Mouse (Mus musculus): ENCODE measurements around the gene Kcna2. TPM values are rescaled to one million over a fixed set of nuclear protein-coding genes. Genes with fewer than 3 reads are reported as not detected.
A peak's percentile ranks its signal among the peaks of the same experiment; 100 is the strongest.

Gene Kcna2
- 0.05 and 0.07 TPM in 2 replicates for polyA plus RNA-seq (2015; fragmentation: Nextera tagmentation; extraction: Ambion mirVana)

- Histone ChIP-seq H3K4me3 (ENCODE audit: low read depth, low read length) (peak within 1 kb of the TSS; percentile 37), H3K27me3 (replicated peaks; ENCODE audit: control insufficient read depth, insufficient read depth, low read length) (peaks cover 36% of the 10 kb centered on the region)
- WGBS = 8% methylated on average over 16 of the region's 16 CpGs
Measured at GRCm38 (mm10) chr3:107100811-107101455, at the start of gene Kcna2. Kcna2 (plus strand) TSS chr3:107101146.

GRCm38 (mm10) chr3:107061468-107061867 lies 39.5 kb upstream of the Kcna2 start:
- 91% methylated on average over 1 of the region's 1 CpGs for WGBS
- Histone ChIP-seq H3K27me3 (replicated peaks; ENCODE audit: control insufficient read depth, insufficient read depth, low read length) (no peaks in the 10 kb centered on the region), H3K4me2 (replicated peaks; ENCODE audit: low read depth) (no peak overlapping the region), H3K36me3 (ENCODE audit: control insufficient read depth, insufficient read depth) (no peaks in the 10 kb centered on the region), H3K9ac (ENCODE audit: low read depth, low read length) (no peak overlapping the region), H3K4me1 (replicated peaks; ENCODE audit: control insufficient read depth, insufficient read depth, low read length) (no peaks in the 10 kb centered on the region), H3K9me3 (ENCODE audit: control insufficient read depth) (no peaks in the 10 kb centered on the region), H3K4me3 (ENCODE audit: low read depth, low read length) (no peak overlapping the region), H3K27ac (ENCODE audit: low read depth, low read length) (no peak overlapping the region)
- no peak for TF ChIP-seq CTCF (IDR thresholded peaks at IDR 0.05; ENCODE audit: low read depth)
- no peak for ATAC-seq

More at GRCm38 (mm10) chr3:107100811-107101455, at the start of gene Kcna2:
- H3K27ac ChIP-seq (ENCODE audit: low read depth, low read length) = no peak within 1 kb of the TSS
- TF ChIP-seq CTCF (IDR thresholded peaks at IDR 0.05; ENCODE audit: low read depth) = no peak
- no peaks in the 10 kb centered on the region for H3K36me3 ChIP-seq (ENCODE audit: control insufficient read depth, insufficient read depth)
- peak within 1 kb of the TSS; percentile 65 for H3K4me2 ChIP-seq (replicated peaks; ENCODE audit: low read depth)
- no peak for ATAC-seq
- H3K9ac ChIP-seq (ENCODE audit: low read depth, low read length) = no peak within 1 kb of the TSS
- no peaks in the 10 kb centered on the region for H3K4me1 ChIP-seq (replicated peaks; ENCODE audit: control insufficient read depth, insufficient read depth, low read length)
- H3K9me3 ChIP-seq (ENCODE audit: control insufficient read depth) = no peaks in the 10 kb centered on the region

- ATAC-seq = no peak
- no peak for TF ChIP-seq CTCF (IDR thresholded peaks at IDR 0.05; ENCODE audit: low read depth)
- H3K36me3 ChIP-seq (ENCODE audit: control insufficient read depth, insufficient read depth) = no peaks in the 10 kb centered on the region
- no peak overlapping the region for H3K27ac ChIP-seq (ENCODE audit: low read depth, low read length)
- no peaks in the 10 kb centered on the region for H3K27me3 ChIP-seq (replicated peaks; ENCODE audit: control insufficient read depth, insufficient read depth, low read length)
- no peaks in the 10 kb centered on the region for H3K9me3 ChIP-seq (ENCODE audit: control insufficient read depth)
- no peak overlapping the region for H3K4me3 ChIP-seq (ENCODE audit: low read depth, low read length)
- WGBS = 41% methylated on average over 1 of the region's 1 CpGs
- no peak overlapping the region for H3K4me2 ChIP-seq (replicated peaks; ENCODE audit: low read depth)
- no peak overlapping the region for H3K9ac ChIP-seq (ENCODE audit: low read depth, low read length)
- H3K4me1 ChIP-seq (replicated peaks; ENCODE audit: control insufficient read depth, insufficient read depth, low read length) = no peaks in the 10 kb centered on the region
Measured at GRCm38 (mm10) chr3:107062771-107063170, 38.2 kb upstream of the Kcna2 start.

- no peak overlapping the region for H3K4me3 ChIP-seq (ENCODE audit: low read depth, low read length)
- H3K27ac ChIP-seq (ENCODE audit: low read depth, low read length) = no peak overlapping the region
- no peak overlapping the region for H3K4me2 ChIP-seq (replicated peaks; ENCODE audit: low read depth)
- no peak for ATAC-seq
- H3K27me3 ChIP-seq (replicated peaks; ENCODE audit: control insufficient read depth, insufficient read depth, low read length) = no peaks in the 10 kb centered on the region
- 72% methylated on average over 6 of the region's 6 CpGs for WGBS
- no peak for TF ChIP-seq CTCF (IDR thresholded peaks at IDR 0.05; ENCODE audit: low read depth)
- no peaks in the 10 kb centered on the region for H3K4me1 ChIP-seq (replicated peaks; ENCODE audit: control insufficient read depth, insufficient read depth, low read length)
- H3K9me3 ChIP-seq (ENCODE audit: control insufficient read depth) = no peaks in the 10 kb centered on the region
- H3K36me3 ChIP-seq (ENCODE audit: control insufficient read depth, insufficient read depth) = no peaks in the 10 kb centered on the region
- no peak overlapping the region for H3K9ac ChIP-seq (ENCODE audit: low read depth, low read length)
Measured at GRCm38 (mm10) chr3:107065510-107066095, 35.3 kb upstream of the Kcna2 start.

DNA sequence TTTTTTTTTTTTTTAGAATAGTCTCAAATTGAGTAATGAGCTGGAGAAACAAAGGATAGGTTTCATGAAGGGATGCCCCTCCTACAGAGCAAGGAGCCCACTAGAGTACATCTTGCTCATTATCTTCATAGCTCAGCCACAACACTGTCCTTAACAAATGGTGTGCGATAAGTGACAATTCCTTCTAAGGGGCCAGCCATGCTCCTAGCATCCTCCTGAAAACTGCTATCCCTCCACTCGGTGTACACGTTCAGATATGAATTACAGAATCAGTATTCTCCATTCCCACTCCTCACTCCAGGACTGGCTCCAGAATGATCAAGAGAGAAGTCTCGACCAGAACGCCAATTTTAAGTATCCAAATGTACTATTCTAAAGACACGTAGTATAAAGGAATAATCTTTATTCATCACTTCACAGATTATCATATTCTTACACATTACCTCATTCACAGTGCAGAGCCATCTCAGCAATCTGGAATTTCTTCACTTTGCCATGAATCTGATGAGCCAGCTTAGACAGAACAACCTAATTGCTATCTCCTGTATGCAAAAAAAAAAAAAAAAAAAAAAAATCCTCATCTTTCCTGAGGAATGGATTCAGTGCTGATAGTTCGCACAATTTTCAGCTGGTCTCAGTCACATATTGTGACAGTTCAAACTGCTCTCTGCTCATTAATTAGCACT lies 34.6 kb upstream of the Kcna2 start:
- no peak for ATAC-seq
- Histone ChIP-seq H3K4me1 (replicated peaks; ENCODE audit: control insufficient read depth, insufficient read depth, low read length) (no peaks in the 10 kb centered on the region), H3K27ac (ENCODE audit: low read depth, low read length) (no peak overlapping the region), H3K4me2 (replicated peaks; ENCODE audit: low read depth) (no peak overlapping the region), H3K9ac (ENCODE audit: low read depth, low read length) (no peak overlapping the region), H3K27me3 (replicated peaks; ENCODE audit: control insufficient read depth, insufficient read depth, low read length) (no peaks in the 10 kb centered on the region), H3K9me3 (ENCODE audit: control insufficient read depth) (no peaks in the 10 kb centered on the region), H3K36me3 (ENCODE audit: control insufficient read depth, insufficient read depth) (no peaks in the 10 kb centered on the region), H3K4me3 (ENCODE audit: low read depth, low read length) (no peak overlapping the region)
- no peak for TF ChIP-seq CTCF (IDR thresholded peaks at IDR 0.05; ENCODE audit: low read depth)
- WGBS = 84% methylated on average over 7 of the region's 7 CpGs

DNA sequence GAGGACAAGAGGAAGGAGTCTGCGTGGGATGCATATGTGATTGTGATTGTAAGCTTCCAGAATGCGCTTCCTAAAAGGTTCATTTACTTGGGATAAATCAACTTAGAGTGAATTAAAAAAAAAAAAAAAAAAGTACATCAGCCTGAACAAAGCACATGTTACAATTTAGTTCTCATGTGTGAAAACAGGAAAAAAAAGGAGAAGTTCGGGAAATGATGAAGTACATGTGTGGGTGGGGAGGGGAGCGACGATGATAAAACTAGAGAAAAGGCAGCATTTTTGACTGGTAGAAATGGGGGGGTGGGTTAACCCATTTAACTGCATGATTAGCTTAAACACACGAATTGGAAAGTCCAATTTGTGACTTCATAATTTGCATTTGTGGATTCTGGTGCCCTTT lies 33.7 kb upstream of the Kcna2 start:
- WGBS = 79% methylated on average over 6 of the region's 6 CpGs
- no peak for TF ChIP-seq CTCF (IDR thresholded peaks at IDR 0.05; ENCODE audit: low read depth)
- no peaks in the 10 kb centered on the region for H3K27me3 ChIP-seq (replicated peaks; ENCODE audit: control insufficient read depth, insufficient read depth, low read length)
- no peak overlapping the region for H3K9ac ChIP-seq (ENCODE audit: low read depth, low read length)
- no peak overlapping the region for H3K27ac ChIP-seq (ENCODE audit: low read depth, low read length)
- H3K4me2 ChIP-seq (replicated peaks; ENCODE audit: low read depth) = no peak overlapping the region
- no peaks in the 10 kb centered on the region for H3K9me3 ChIP-seq (ENCODE audit: control insufficient read depth)
- no peaks in the 10 kb centered on the region for H3K4me1 ChIP-seq (replicated peaks; ENCODE audit: control insufficient read depth, insufficient read depth, low read length)
- no peaks in the 10 kb centered on the region for H3K36me3 ChIP-seq (ENCODE audit: control insufficient read depth, insufficient read depth)
- no peak for ATAC-seq
- H3K4me3 ChIP-seq (ENCODE audit: low read depth, low read length) = no peak overlapping the region

Data from intestine, postnatal 0 days (tissue).